Mouse (Mus musculus) lung, postnatal 10 days (tissue): ENCODE results near the gene Aen.

ENCODE experiments used
- DNase-seq: peaks from one replicate; pipeline ENCODE4 v3.0.0; 2021

Aen gene

DNA sequence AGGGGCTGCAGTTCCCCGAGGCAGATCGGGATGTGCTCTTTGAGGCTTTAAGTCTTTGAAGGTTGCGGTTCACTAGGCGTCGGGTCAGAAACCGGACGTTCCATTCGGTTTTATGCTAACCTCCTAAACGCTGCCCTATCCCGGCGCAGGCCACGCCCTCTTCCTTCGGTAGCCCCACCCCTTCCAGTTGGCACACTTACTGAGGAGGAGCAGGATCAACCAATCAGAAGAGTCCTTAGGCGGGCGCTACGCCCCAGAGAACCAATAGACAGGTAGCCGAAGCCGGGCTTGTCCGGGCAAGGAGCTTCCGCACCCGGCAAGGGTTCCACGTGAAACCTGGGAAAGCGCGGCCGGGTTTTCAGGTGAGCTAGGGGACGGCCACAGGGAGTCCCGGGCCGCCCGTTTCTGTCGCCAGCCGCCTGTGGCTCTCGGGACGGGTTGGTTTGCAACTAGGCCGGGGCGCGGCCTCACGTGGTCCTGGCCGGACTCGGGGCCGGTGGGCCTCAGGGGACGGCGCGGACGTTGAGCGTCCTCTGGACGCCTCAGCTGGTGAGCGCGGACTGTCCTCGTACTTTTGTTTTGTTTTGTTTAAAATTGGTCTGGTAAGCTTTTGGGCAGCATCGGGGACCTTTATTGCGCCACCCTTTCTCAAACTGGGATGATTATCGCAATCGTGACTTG, at the start of gene Aen:
Gene Aen (plus strand): TSS at position 202 of the 681 bp plus-strand sequence.
- peak; percentile 100 for DNase-seq

DNA sequence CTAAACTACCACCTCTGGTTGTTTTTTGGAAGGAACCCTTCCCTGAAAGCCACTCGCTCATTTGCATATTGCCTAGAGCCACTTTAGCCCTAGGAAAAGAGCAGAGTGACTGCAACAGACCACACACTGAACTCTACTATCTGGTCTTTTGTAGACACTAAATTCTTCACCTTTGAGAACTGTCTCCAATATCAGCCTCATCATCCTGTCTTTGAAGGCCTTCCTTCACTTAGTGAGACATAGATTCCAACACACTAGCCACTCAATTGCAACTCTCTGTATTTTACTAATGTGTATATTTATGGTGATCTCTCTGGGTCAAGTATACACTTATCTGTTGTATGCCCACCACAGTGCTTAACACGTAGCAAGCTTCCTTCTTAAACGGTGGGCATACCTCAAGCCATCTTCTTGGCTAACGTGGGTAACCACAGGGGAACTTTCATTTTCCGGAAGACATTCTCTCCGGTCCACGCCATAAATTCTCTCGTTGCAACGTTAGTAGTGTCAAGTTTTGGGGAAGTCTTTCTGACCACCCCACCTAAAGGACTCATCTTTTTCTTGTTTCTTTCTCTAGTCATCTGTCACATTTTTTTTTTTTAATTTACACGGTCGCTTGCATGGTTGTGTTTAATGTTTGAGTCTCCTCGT, 49.5 kb upstream of the Aen start:
- no peak for DNase-seq

DNA sequence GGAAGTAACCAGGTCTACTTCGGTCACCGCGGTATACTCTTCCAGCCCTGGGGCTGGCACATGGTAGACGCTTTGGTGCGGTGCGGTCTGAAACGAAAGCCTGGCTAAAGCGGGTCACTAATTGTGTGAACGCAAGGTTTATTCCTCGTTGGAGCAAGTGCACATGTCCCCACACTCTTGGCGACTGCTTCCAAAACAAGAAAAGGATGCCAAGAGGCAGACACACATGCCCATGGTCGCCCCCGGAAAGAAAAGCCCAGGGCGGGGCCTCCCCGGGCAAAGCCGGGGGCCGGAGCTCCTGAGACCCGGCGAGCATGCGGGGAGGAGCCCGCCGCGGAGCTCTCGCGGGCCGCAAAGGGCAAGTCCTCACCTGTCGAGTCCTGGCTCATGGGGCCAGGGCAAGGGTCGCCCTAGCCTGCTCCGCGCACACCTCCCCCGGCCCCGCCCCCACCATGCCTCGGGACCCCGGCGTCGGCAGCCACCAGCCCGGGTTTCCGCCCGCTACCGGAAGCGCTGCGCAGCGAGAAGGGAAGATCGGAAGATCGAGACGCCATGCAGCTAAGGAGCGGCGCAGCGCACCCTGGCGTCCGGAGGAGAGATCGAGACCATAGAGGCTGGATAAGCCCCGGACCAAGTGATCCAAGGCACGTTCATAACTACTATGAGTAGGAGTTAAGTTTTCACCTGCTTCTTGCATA, 48.8 kb upstream of the Aen start, which contains the start of gene Det1:
Gene Det1 (minus strand): TSS at position 527 of the 698 bp plus-strand sequence.
- peak; percentile 93 for DNase-seq

DNA sequence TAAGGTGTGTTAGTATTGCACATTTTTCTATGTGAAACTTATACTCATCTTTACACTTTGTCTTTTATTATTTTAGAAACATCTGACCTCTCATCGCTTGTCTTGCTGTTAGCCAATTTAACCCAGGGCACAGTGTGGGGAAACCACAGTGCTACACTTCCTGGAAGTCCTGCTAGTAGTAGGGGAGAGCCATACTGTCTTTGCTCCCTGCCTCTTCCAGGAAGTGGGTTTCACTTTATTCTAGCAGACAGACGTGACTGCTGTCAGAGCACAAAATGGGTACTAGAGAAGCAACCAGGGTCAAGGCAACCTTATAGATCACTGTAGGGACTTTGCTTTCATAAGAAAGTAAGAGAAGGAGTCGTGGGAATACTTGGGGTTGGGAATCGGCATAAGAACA, 41.6 kb upstream of the Aen start:
- DNase-seq: no peak

DNA sequence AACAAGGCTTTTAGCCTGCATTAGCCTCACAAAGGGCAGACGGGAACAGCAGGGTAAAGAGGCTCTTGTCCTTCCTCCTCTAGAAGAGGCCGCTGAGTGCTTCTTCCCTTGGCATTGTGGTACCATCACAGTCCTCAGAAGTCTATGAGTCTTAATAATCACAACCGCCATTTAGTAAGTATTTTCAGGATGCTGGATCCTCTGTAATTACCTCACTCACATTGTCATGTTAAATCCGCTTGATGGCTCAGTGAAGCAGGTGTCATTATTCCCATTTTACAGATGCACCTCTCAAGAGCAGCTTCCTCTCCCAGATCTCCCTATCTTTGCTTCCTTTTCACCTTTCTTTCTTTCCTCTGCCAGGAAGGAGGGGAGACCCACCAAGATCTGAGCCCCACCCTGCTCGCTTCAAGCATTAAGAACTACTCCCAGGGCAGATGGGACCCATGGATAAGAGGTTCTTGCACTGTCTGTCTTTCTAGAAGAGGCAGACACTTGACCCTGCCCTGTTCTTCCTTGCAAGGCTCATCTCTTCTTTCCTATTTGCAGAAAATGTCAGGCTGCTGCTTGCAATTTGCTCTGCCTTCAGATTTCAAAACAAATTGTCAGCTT, 40.5 kb upstream of the Aen start:
- no peak for DNase-seq

DNA sequence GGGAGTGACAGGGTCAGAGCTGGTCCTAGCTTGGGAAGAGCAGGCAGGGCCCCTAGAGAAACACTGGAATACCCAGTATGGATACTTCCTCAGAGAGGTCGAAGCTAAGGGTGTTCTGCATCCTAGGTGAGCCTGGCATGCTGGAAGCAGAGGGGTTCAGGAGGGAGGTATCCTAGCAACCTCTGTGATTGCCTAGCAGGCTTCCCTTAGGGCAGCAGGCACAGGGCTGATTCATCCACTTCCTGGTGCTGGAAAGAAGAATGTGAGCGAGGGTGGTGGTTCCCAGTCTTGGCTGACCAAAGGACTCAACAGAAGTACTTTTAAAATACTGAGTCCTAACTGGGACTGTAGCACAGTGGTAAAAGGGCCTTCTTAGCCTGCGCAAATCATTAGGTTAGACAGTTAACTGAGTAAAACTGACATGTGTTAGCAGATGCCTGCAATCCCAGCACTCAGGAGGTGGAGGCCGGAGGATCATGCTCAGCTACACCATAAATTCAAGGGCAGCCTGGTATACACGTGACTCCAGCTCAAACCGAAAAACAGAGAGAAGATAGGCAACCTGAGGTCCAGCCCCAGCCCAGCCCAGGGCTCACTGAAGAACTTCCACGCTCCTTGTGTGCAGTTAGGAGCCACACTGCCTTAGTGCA, 31.7 kb upstream of the Aen start:
- DNase-seq: no peak

DNA sequence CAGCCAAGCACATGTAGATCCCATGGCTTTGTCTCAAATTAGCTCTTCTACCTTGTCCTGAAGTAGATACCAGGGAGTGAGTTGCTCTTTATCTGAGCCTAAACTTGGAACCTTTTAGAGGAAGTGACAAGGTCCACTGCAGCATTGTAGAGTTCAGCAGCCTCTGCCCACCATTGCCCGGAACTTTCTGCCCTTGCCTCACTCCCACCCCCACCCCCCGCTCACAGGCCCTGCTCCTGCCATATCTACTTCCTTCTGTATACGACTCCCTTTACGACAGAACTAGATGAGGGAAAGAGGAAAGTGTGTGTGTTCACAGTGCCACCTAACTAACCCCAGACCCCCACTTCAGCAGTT, 31.2 kb upstream of the Aen start:
- no peak for DNase-seq

DNA sequence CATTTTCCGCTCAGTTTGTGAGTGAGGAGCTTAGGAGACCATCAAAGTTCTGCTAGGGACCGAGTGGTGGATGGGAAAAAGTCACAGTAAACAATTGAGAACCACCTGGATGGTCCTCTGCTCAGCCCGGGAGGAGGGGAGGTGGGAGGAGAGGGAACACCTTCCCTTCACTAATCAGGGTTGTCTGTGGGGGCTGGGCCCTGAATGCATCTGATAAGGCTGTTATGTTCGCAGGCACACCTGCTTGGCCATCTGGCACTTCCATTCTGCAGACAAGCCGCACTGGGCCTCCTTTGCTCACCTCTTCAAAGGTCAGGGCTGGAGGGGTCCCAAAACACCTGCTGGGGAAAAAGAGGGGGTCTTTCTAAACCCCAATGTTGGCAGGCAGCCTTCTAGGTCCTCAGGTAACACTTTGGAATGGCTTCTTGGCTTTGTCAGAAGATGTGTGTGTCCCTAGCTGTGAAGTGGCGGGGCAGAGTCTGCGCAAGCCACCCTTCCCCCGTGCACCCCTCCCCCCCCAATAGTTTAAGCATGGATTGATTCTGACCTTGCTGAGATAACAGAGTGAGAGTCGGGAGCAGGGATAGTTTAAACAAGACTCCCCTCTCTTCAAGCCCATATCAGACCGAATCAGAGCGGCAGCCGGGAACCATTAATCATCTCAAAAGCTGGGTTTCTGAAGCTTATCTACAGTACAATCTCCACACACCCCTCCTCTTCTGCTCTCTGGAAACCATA, 30.3 kb upstream of the Aen start:
- DNase-seq: no peak

DNA sequence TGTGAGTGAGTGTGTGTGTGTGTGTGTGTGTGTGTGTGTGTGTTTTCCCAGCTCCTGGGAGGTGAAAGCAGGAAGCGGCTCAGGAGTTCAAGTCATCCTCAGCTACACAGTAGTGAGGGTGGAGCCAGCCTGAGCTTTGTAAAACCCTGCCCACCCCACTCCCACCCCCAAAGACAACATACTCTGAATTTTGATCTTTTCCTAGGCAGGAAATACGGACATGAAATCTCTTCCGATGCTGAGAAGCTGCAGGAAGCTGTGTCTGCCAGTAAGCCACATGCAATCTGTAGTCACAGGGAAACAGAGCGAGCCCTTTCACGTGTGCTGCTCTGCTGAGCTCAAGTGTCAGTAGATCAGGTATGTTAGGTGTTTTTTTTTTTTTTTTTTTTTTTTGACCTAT, 26.9 kb upstream of the Aen start:
- DNase-seq: no peak

DNA sequence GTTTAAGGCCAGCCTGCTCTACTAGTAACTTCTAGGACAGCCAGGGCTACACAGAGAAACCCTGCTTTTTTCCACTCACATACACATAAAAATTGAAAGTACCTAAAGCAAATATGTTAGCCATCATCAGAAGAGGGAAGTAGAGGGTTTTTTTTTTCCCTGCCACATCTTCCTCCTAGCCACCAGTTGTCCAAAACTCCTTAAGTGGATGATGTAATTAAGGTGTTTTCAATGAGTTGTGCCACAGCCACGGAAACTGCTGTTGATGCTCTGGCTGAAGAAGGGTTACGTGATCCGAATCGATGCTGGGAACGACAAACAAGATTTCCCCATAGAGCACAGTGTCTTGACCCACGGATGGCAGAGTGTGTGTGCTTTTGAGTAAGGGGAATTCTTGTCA, 23.3 kb upstream of the Aen start:
- no peak for DNase-seq

DNA sequence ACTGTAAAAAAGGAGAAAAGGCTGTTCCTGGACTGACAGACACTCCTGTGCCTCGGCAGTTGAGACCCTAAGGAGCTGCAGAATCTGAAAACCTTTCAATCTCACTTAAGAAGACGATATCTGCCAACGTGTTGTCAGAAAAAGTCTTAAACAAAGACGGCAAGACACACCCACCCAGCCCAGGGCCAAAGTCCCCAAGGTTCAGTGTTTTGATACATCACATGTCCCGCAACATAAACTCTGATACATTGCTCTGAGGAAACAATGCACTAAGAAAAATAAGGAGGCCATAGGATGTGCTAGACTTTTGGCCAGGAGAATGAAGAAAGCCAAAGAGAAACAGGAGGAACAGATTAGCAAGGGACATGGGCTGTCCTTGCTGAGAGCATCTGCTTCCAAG, 22.8 kb upstream of the Aen start:
- no peak for DNase-seq

DNA sequence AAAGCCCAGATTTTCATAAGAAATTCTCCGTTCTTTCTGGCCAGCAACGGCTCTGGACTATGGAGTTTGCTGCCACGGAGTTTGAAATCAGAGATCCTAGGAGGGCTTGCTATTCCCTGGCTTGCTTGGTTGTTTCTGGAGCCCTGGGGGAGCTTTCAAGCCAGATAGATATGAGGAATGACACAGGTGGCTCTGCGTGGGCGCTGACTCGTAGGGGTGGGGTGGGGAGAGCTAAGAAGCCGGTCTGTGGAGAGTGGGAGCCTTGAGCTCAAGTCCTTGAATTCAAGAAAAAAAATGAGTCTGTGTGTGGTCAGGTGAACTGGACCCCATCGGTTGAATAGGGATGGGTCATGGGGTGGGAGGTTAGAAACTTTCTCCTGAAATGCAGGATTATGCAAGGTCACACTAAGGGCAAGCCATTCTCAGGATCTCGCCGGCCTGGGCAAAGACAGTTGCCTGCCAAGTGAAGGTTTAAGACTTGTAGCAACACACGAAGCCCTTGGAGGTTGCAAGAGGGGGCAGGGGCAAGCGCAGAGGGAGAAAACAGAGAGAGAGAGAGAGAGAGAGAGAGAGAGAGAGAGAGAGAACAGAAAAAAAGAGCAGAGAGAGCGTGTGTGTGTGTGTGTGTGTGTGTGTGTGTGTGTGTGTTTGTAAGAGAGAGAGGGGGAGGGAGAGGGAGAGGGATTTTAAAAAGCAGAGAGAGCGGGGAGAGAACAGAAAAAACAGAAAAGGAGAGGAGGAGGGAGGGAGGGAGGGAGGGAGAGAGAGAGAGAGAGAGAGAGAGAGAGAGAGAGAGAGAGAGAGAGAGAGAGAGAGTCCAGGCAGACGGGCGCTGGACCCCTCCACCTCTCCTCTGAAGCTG, 13.8 kb upstream of the Aen start:
- DNase-seq: no peak

DNA sequence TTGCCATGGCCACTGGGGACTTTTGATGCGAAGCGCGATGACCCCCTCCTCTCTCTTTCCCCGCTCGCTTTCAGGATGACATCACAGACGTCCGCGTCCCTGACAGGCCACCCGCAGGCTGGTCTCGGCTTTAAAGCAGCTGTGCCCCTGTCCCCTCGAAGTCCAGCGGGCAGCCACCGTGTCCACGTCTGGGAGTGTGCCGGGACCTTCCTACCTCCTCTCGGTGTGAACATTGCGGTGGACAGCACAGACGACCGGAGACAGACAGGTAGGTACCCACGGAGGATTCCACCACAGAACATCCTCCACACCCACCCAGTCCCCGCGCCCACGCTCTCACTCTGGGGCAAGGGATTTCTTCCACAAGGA, 13.2 kb upstream of the Aen start:
- DNase-seq: no peak

DNA sequence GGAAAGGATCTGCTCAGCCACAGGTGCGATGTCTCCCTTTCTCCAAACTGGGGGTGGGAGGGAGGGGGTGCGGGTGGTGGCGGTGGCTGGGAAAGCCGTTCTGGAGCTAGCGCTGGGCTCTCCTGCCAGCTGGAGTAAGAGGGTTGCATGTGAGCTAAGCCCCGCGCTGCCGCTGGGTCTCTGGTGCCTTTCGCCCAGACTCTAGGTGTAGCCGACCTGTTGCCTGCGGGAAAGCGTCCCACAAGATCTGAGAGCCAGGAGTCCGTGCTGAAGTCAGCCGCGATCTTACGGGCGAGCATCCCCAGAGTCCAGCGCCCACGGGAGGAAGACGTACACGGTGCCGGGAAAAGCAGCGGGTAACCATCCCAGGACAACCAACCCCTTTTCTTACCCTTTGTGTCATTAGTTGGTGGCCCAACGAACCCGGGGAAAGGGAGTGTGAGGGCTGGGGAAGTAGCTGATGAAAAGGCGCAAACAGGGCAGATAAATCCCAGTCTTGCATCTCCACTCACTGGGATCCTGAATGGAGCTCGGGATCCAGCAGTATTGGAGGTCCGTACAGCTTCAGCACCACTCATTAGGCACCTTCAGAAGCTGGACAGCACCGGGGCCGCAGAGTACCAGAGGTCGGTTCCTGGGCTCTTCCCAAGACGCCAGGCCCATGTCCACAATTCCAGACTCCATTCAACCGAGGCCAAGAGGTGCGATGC, 12.5 kb upstream of the Aen start:
- DNase-seq: no peak

DNA sequence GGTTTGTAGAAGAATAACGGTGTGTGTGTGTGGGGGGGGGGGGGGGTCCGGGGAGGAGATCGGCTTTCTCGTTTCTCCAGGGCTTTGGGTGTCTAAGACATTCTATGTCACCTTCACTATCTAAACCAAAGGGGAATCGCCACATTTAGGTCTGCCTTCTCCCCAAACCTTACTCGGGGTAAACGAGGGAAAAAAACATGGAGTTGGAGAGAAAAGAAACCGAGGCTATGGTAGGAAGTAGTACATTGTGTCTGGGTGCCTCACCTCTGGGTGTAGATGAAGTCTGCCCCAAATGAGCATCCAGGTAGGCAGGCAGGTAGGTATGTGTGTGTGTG, 12.0 kb upstream of the Aen start:
- no peak for DNase-seq

DNA sequence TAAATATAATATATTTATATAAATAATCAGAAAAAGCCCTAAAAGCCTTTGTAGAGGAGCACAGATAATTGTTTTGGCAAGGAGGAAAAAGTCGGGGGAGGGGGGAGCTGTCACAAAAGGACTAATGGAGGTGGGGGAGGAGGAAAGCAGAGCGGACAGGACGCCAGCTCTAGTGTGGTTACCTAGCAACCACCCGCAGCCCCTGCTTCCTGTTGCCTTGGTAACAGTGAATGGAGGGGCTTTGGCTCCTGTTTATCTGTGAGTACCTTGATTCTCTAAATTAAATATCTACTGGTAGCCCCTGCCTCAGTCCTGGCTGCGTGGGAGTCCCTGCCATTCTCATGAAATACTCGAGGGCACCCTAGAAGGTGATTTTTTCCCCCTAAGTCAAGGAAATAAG, 11.5 kb upstream of the Aen start:
- DNase-seq: no peak

DNA sequence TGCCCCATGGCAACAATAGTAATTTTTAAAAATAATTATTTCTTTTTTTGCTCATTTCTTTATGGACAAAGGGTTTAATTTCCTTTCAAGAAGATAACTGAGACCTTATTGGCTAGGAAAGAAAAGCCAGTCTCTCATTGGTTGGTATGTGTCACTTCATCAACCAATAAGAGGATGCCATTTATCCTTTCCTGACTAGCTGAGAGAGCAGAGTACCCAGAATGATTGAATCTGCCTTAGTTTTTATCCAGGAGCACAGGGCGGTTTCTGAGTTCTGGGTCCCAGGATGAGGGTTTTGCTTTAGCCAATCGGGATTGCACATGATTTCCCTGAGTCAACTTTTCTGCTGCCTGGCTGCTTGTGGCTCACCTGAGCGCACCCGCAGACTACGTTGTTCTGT, 10.2 kb upstream of the Aen start:
- DNase-seq: no peak

DNA sequence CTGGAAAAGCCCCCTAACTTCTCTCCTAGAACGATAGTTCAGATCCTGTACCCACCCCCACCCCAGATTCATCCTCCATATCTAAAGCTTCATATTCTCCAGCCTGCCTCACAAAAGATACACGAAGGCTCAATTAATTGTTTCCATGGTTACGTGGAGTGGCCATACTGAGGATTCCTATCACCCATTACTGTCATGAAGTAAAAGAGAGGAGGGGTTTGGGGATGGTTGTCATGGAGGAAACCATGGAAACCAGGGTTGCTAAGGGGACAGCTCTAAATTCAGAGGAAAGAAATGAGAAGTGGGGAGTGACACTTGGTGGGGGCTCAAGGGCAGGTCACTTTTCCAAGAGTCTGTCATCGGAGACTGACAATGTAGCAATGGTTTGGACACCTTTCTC, 9.2 kb upstream of the Aen start:
- DNase-seq: no peak

DNA sequence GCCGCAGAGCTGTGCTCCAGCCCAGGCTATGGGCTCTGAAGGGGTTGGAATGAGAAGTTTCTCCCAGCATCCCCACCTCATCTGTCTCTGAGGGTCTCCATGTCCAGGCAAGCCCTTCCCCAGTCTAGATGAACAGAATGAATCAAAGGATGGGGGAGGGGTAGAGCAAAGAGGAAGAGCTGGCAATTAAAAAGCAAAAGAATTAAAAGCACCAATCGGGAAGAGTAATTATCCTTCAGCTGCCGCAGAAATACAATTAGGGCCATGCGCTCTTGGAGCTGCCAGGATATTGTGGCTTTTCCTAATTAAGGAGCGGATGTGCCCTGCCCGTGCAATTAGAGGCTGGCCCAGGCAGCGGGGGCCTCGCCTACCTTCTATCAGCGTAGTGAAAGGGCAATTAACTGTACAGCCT, 8.2 kb upstream of the Aen start:
- no peak for DNase-seq

DNA sequence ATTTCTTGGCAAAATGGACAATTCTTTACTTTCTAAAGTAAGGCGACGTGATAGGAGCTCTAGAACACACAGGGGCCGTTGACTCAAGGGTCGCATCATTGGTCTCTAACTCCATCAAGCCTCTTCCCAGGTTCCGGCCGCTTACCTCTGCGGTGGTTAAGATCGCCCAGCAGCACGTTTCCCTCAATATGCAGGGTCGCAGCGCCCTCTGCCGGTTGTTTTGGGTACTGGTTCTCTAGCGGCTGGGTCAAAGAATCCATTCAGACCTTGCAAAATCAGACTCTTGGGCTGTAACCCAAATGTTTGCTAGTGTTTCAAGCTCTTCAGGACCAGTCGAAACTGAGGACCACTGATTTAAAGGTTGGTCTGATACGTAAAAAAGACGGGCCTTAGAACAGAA, 5.0 kb upstream of the Aen start:
- DNase-seq: peak; percentile 88

DNA sequence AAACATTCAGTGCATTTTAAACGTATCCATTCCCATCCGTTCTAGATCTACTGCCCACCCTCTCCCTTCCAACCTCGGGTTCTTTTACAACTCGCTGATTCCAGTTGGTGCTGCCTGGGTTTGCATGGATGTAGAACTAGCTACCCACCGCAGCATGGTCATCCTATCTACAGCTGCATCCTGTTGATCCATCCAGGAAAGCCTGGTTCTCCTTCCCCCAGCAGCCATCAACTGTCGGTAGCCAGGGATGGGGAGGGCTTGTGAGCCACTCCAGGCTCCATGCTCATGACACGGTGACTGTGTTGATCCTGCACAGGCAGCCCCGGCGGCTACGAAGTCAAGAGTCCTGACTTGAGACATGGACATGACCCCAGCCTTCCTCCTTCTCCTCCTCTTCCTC, 1.7 kb upstream of the Aen start:
- DNase-seq: no peak
